Mouse (Mus musculus) spleen, postnatal 10 days (tissue): ENCODE data around the gene Pfkfb3.

Experiments used
- DNase-seq, 2 experiments: peaks; one replicate each; pipeline ENCODE4 v3.0.0; 2021 to 2022; ENCODE audit warnings: low spot score in 2 of 2

The Pfkfb3 gene

GRCm38 (mm10) chr2:11428621-11429020, 125.3 kb downstream of the Pfkfb3 start:
- DNase-seq = no peak

GRCm38 (mm10) chr2:11427596-11427995, 126.3 kb downstream of the Pfkfb3 start:
- no peak for DNase-seq

GRCm38 (mm10) chr2:11426379-11426778, 127.5 kb downstream of the Pfkfb3 start:
- DNase-seq = no peak

- no peak for DNase-seq
Measured at GRCm38 (mm10) chr2:11425421-11426131, 128.3 kb downstream of the Pfkfb3 start.

GRCm38 (mm10) chr2:11424252-11424651, 129.6 kb downstream of the Pfkfb3 start:
- no peak for DNase-seq

- no peak for DNase-seq
Measured at GRCm38 (mm10) chr2:11423421-11423820, 130.5 kb downstream of the Pfkfb3 start.

GRCm38 (mm10) chr2:11422384-11422783, 131.5 kb downstream of the Pfkfb3 start:
- DNase-seq = peak in 1 of 2 experiments; percentile 25
